ENCODE assay signal across 12 mouse cellular contexts in the genomic region with DNA sequence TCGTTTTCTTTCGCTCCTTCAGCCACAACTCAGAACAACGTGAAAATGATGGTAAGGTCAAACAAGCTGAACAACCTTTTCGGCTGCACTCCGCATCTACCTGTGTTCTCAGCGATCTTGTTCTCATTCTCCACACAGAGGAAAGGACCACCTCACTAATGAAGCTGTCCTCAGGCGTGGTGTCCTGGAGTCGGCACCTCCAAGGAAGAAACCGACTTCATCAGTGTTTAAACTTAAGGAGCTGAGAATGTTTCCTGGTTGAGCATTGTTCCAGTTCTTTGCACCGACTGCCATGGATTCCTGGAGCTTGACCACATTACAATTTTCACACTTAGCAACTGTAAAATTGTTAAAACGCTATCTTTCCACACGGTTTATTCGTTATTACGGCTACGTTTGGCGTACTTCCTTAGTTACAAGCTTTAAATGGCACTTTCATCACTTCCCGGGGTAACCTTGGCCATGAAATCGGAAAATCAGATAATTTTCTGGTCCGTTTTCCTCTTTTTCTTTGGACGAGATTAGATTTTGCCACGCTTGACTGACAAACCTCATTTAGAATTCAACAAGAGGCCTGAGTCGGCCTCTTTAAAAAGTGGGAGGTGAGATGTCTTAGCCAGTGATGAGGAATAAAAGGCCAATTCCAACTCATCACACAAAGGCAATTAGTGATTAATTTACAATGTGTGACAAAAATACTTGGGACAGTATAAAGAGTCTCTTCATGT.
DNase-seq lines count a peak whose midpoint lies in the region; ATAC-seq and TF ChIP-seq lines count a peak whose summit lies in the region.
"Had no signal": no experiment of that assay in that cellular context is flagged by ENCODE, and none has a peak within 500 bp of the region (broad histone marks: within the 10 kb centered on the region; RNA-seq: fewer than 3 reads in every experiment).

No protein-coding gene starts in this region.

- H3K9ac ChIP-seq in kidney, embryonic 14.5 days (ENCODE audit: low read depth, low read length) = no peak overlapping the region
- no peak overlapping the region for H3K9ac ChIP-seq in embryonic facial prominence, embryonic 13.5 days
- H3K9ac ChIP-seq in hindbrain, embryonic 14.5 days = no peak overlapping the region
- H3K9ac ChIP-seq in neural tube, embryonic 13.5 days = no peak overlapping the region
- H3K9ac ChIP-seq: liver, embryonic 13.5 days had no signal

- H3K4me3 ChIP-seq in kidney, embryonic 14.5 days (ENCODE audit: low read length) = no peak overlapping the region
- H3K4me3 ChIP-seq in embryonic facial prominence, embryonic 13.5 days = no peak overlapping the region
- H3K4me3 ChIP-seq in hindbrain, embryonic 14.5 days (replicated peaks; ENCODE audit: low read length) = no peak overlapping the region
- H3K4me3 ChIP-seq in neural tube, embryonic 13.5 days = peak overlapping the region; percentile 9; the same call in 1 of the 2 replicates
- H3K4me3 ChIP-seq in lung, adult 2 months (replicated peaks; ENCODE audit: extremely low read depth, low read depth, low read length) = no peak overlapping the region
- H3K4me3 ChIP-seq: liver, embryonic 13.5 days had no signal

- no peak for TF ChIP-seq POLR2A in lung, adult 2 months (IDR thresholded peaks at IDR 0.05; ENCODE audit: borderline replicate concordance, extremely low read depth, low read depth, low read length)

- TF ChIP-seq CTCF in lung, adult 2 months (IDR thresholded peaks at IDR 0.05; ENCODE audit: insufficient read depth, low read length) = no peak

- H3K27ac ChIP-seq in kidney, embryonic 14.5 days (ENCODE audit: low read depth, low read length) = no peak overlapping the region
- H3K27ac ChIP-seq in embryonic facial prominence, embryonic 13.5 days = no peak overlapping the region
- H3K27ac ChIP-seq in hindbrain, embryonic 14.5 days = no peak overlapping the region
- H3K27ac ChIP-seq in neural tube, embryonic 13.5 days (replicated peaks) = 0 out of 2 replicates have a peak overlapping the region, but pooled peaks have one; percentile 5
- H3K27ac ChIP-seq: liver, embryonic 13.5 days had no signal

- peak; percentile 4; the same call in 1 of the 2 replicates for ATAC-seq in kidney, embryonic 14.5 days (ENCODE audit: low FRiP score, low TSS enrichment)
- ATAC-seq in embryonic facial prominence, embryonic 13.5 days (ENCODE audit: insufficient number of reproducible peaks, insufficient read depth, low FRiP score, low TSS enrichment, low read depth) = no peak
- ATAC-seq in hindbrain, embryonic 14.5 days (ENCODE audit: low FRiP score) = peak; percentile 43; the same call in 1 of the 2 replicates
- ATAC-seq in neural tube, embryonic 13.5 days (ENCODE audit: low read depth) = peak; percentile 40; the same call in 1 of the 2 replicates
- ATAC-seq: inflammation-experienced regulatory T-cells, adult 6 months had no signal

- no peaks in the 10 kb centered on the region for H3K4me1 ChIP-seq in kidney, embryonic 14.5 days (ENCODE audit: control insufficient read depth, insufficient read depth, low read length)
- no peaks in the 10 kb centered on the region for H3K4me1 ChIP-seq in embryonic facial prominence, embryonic 13.5 days
- peaks cover 7% of the 10 kb centered on the region; the same call in 1 of the 2 replicates for H3K4me1 ChIP-seq in hindbrain, embryonic 14.5 days (replicated peaks; ENCODE audit: control insufficient read depth, insufficient read depth, low read length)
- H3K4me1 ChIP-seq in neural tube, embryonic 13.5 days (replicated peaks) = peaks cover 8% of the 10 kb centered on the region; the same call in 1 of the 2 replicates
- no peaks in the 10 kb centered on the region for H3K4me1 ChIP-seq in lung, adult 2 months (ENCODE audit: control insufficient read depth, insufficient read depth, low read length)
- H3K4me1 ChIP-seq: liver, embryonic 13.5 days had no signal

- H3K4me2 ChIP-seq in kidney, embryonic 14.5 days (replicated peaks; ENCODE audit: low read depth, low read length) = no peak overlapping the region
- H3K4me2 ChIP-seq in embryonic facial prominence, embryonic 13.5 days = 0 out of 2 replicates have a peak overlapping the region, but pooled peaks have one; percentile 7
- H3K4me2 ChIP-seq in hindbrain, embryonic 14.5 days (replicated peaks) = peak overlapping the region; percentile 42
- H3K4me2 ChIP-seq in neural tube, embryonic 13.5 days = peak overlapping the region; percentile 41
- H3K4me2 ChIP-seq: liver, embryonic 13.5 days had no signal

- no peak for DNase-seq in kidney, adult 9 months
- DNase-seq in hindbrain, embryonic 14.5 days (ENCODE audit: low spot score) = peak; percentile 62
- DNase-seq in lung, adult 2 months = no peak
- no peak for DNase-seq in heart, adult 9 months (ENCODE audit: low spot score in 2 of 2)
- DNase-seq in kidney, adult 11 months = no peak
- DNase-seq: heart, adult 18-20 months; liver, embryonic 13.5 days; right cerebral cortex, postnatal 14 days had no signal

- H3K36me3 ChIP-seq in kidney, embryonic 14.5 days (ENCODE audit: control insufficient read depth, insufficient read depth, low read length) = no peaks in the 10 kb centered on the region
- H3K36me3 ChIP-seq in embryonic facial prominence, embryonic 13.5 days = no peaks in the 10 kb centered on the region
- no peaks in the 10 kb centered on the region for H3K36me3 ChIP-seq in hindbrain, embryonic 14.5 days (replicated peaks; ENCODE audit: control insufficient read depth, insufficient read depth)
- no peaks in the 10 kb centered on the region for H3K36me3 ChIP-seq in neural tube, embryonic 13.5 days
- H3K36me3 ChIP-seq: liver, embryonic 13.5 days had no signal

- no peaks in the 10 kb centered on the region for H3K9me3 ChIP-seq in kidney, embryonic 14.5 days (ENCODE audit: control insufficient read depth, low read length)
- H3K9me3 ChIP-seq in embryonic facial prominence, embryonic 13.5 days = no peaks in the 10 kb centered on the region
- H3K9me3 ChIP-seq in hindbrain, embryonic 14.5 days (ENCODE audit: control insufficient read depth, low read length) = no peaks in the 10 kb centered on the region
- H3K9me3 ChIP-seq in neural tube, embryonic 13.5 days = no peaks in the 10 kb centered on the region
- H3K9me3 ChIP-seq: liver, embryonic 13.5 days had no signal

- no peaks in the 10 kb centered on the region for H3K27me3 ChIP-seq in kidney, embryonic 14.5 days (ENCODE audit: control insufficient read depth, insufficient read depth, low read length)
- H3K27me3 ChIP-seq in embryonic facial prominence, embryonic 13.5 days = no peaks in the 10 kb centered on the region
- H3K27me3 ChIP-seq in hindbrain, embryonic 14.5 days (ENCODE audit: control insufficient read depth, insufficient read depth, low read length) = no peaks in the 10 kb centered on the region; the same call in 1 of the 2 replicates
- H3K27me3 ChIP-seq in neural tube, embryonic 13.5 days = peaks cover 40% of the 10 kb centered on the region
- H3K27me3 ChIP-seq: liver, embryonic 13.5 days had no signal

- 57% methylated on average over 22 of the region's 22 CpGs for WGBS in kidney, embryonic 14.5 days
- 55% methylated on average over 22 of the region's 22 CpGs for WGBS in embryonic facial prominence, embryonic 13.5 days
- WGBS in hindbrain, embryonic 14.5 days = 18% methylated on average over 22 of the region's 22 CpGs
- 28% methylated on average over 22 of the region's 22 CpGs for WGBS in neural tube, embryonic 13.5 days
- 84% methylated on average over 22 of the region's 22 CpGs for WGBS in lung, adult 2 months
